Mouse (Mus musculus): Measurements from ENCODE around the gene Mreg. TPM values are rescaled to one million over a fixed set of nuclear protein-coding genes. Genes with fewer than 3 reads are reported as not detected.
"Not testable (repeated sequence)": the region's sequence is repeated elsewhere in the genome, so short reads cannot be mapped to it uniquely, and the experiment has no call there.

Gene Mreg
- polyA plus RNA-seq, 1 experiment from 2014 or later, result 1.4 TPM

DNA sequence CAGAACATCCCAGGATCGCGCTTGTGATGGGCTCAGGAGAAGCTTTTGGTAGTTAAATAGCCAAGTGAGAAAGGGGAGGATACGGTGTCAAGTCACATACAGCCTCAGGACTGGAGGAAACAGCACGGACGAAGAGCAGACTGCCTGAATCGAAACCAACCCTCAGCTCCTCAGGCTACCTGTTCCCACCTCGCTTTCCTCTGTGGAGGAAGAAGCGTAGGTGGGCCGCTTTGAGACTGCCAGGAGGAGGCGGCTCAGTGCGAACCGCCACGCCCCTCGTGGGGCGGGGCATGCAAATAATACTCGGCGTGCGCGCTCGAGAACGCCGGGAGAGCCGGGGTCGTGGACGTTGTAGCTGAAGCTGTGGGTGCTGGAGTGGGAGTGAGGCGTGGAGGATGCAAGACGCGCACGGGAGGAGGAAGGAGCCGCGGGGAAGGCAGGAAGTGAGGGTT lies 13.6 kb upstream of the Mreg start:
- H3K27ac ChIP-seq; H3K9me3 ChIP-seq; H3K4me1 ChIP-seq (replicated peaks); H3K36me3 ChIP-seq: not testable (repeated sequence)
- Histone ChIP-seq H3K4me2 (replicated peaks) (peak overlapping the region; percentile 62), H3K4me3 (replicated peaks) (peak overlapping the region; percentile 43), H3K27me3 (peaks cover 31% of the 10 kb centered on the region), H3K9ac (replicated peaks) (peak overlapping the region; percentile 39; the same call in 1 of the 2 replicates)
- 1% methylated on average over 25 of the region's 31 CpGs for WGBS
- peak; percentile 91 for ATAC-seq

DNA sequence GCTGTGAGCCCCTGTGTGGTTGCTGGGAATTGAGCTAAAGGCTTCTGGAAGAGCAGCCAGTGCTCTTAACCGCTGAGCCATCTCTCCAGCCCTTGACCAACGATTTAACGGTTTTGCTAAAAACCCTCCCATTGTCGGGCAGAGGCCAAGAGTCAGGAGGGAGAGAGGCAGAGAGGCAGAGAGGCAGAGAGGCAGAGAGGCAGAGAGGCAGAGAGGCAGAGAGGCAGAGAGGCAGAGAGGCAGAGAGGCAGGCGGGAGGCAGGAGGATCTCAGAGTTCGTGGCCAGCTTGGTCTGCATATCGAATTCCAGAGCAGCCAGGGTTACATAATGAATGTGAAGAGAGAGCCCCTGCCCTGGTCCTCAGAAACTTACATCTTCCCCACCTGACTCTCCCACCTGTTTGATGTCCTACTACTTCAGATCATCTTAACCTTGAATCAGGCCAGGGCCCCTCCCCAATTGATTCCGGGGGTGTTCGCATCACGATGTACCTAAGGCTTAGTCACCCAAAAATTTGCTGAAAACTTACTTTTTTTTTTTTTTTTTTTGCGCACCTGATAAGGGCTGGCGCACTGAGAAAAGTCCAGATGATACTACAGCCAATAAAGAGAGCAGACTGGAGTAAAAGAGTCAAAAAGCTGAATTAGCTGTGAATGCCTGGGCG lies 13.1 kb upstream of the Mreg start:
- Histone ChIP-seq H3K27me3 (peaks cover 31% of the 10 kb centered on the region), H3K4me3 (replicated peaks) (peak overlapping the region; percentile 43), H3K9ac (replicated peaks) (peak overlapping the region; percentile 39; the same call in 1 of the 2 replicates), H3K4me1 (replicated peaks) (no peaks in the 10 kb centered on the region), H3K27ac (no peak overlapping the region), H3K4me2 (replicated peaks) (peak overlapping the region; percentile 62), H3K36me3 (no peaks in the 10 kb centered on the region), H3K9me3 (no peaks in the 10 kb centered on the region)
- ATAC-seq, result no peak
- 4% methylated on average over 13 of the region's 13 CpGs for WGBS

GRCm38 (mm10) chr1:72220008-72220407 lies 7.9 kb upstream of the Mreg start:
- no peak overlapping the region for H3K4me3 ChIP-seq (replicated peaks)
- ATAC-seq, result no peak
- H3K27ac ChIP-seq, result no peak overlapping the region
- H3K9ac ChIP-seq (replicated peaks), result no peak overlapping the region
- WGBS, result 11% methylated on average over 4 of the region's 4 CpGs
- H3K36me3 ChIP-seq, result no peaks in the 10 kb centered on the region
- no peaks in the 10 kb centered on the region for H3K4me1 ChIP-seq (replicated peaks)
- no peaks in the 10 kb centered on the region for H3K9me3 ChIP-seq
- no peak overlapping the region for H3K4me2 ChIP-seq (replicated peaks)
- H3K27me3 ChIP-seq, result peaks cover 22% of the 10 kb centered on the region

- no peak for ATAC-seq
- Histone ChIP-seq H3K27ac (no peak overlapping the region), H3K36me3 (no peaks in the 10 kb centered on the region), H3K4me3 (replicated peaks) (no peak overlapping the region), H3K4me2 (replicated peaks) (no peak overlapping the region), H3K9me3 (no peaks in the 10 kb centered on the region), H3K4me1 (replicated peaks) (no peaks in the 10 kb centered on the region), H3K9ac (replicated peaks) (no peak overlapping the region), H3K27me3 (peaks cover 13% of the 10 kb centered on the region)
- 51% methylated on average over 2 of the region's 2 CpGs for WGBS
Observed at GRCm38 (mm10) chr1:72219116-72219515, 7.0 kb upstream of the Mreg start.

GRCm38 (mm10) chr1:72218626-72219025 lies 6.5 kb upstream of the Mreg start:
- no peaks in the 10 kb centered on the region for H3K4me1 ChIP-seq (replicated peaks)
- H3K27ac ChIP-seq, result no peak overlapping the region
- no peaks in the 10 kb centered on the region for H3K36me3 ChIP-seq
- WGBS, result 84% methylated on average over 2 of the region's 2 CpGs
- H3K4me3 ChIP-seq (replicated peaks), result no peak overlapping the region
- ATAC-seq, result no peak
- H3K9me3 ChIP-seq, result no peaks in the 10 kb centered on the region
- H3K27me3 ChIP-seq, result peaks cover 10% of the 10 kb centered on the region; the same call in 1 of the 2 replicates
- H3K9ac ChIP-seq (replicated peaks), result no peak overlapping the region
- H3K4me2 ChIP-seq (replicated peaks), result no peak overlapping the region

GRCm38 (mm10) chr1:72216761-72217160 lies 4.7 kb upstream of the Mreg start:
- WGBS, result 88% methylated on average over 7 of the region's 7 CpGs
- Histone ChIP-seq H3K4me1 (replicated peaks) (peaks cover 4% of the 10 kb centered on the region; the same call in 1 of the 2 replicates), H3K27me3 (peaks cover 2% of the 10 kb centered on the region; the same call in 1 of the 2 replicates), H3K4me3 (replicated peaks) (no peak overlapping the region), H3K27ac (no peak overlapping the region), H3K9ac (replicated peaks) (no peak overlapping the region), H3K36me3 (no peaks in the 10 kb centered on the region), H3K9me3 (no peaks in the 10 kb centered on the region), H3K4me2 (replicated peaks) (no peak overlapping the region)
- no peak for ATAC-seq

- Histone ChIP-seq H3K27me3 (peaks cover 11% of the 10 kb centered on the region; the same call in 1 of the 2 replicates), H3K9ac (replicated peaks) (no peak overlapping the region), H3K36me3 (no peaks in the 10 kb centered on the region), H3K4me1 (replicated peaks) (peaks cover 14% of the 10 kb centered on the region), H3K4me2 (replicated peaks) (no peak overlapping the region), H3K27ac (no peak overlapping the region), H3K4me3 (replicated peaks) (no peak overlapping the region), H3K9me3 (no peaks in the 10 kb centered on the region)
- 77% methylated on average over 4 of the region's 4 CpGs for WGBS
- no peak for ATAC-seq
Observed at GRCm38 (mm10) chr1:72215174-72215573, 3.1 kb upstream of the Mreg start.

DNA sequence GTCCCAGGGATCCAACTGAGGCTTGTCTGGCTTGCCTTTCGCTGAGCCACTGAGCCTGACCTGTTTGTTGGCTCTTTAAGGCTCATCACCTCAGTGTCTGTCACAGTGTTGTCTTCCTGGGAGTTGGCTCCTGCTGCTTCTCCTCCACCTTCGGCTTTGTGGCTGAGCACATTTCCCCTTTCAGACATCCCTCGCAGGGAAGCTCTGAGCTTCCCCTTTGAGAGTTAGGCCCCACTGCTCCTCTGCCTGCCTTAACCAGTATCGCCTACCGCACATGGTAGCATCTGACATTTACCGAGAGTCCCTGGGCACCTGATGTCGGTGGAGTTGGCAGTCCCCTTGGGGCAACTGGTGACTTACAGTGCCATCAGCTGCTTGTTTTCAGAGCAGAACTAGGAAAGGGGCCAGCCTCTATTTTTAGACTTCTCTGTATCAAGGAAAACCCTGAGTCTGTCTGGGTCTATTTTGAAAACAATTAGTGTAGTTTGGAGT lies 2.4 kb upstream of the Mreg start:
- no peak for ATAC-seq
- Histone ChIP-seq H3K9ac (replicated peaks) (no peak overlapping the region), H3K27ac (no peak overlapping the region), H3K4me1 (replicated peaks) (peaks cover 14% of the 10 kb centered on the region), H3K9me3 (no peaks in the 10 kb centered on the region), H3K27me3 (peaks cover 16% of the 10 kb centered on the region; the same call in 1 of the 2 replicates), H3K36me3 (no peaks in the 10 kb centered on the region), H3K4me2 (replicated peaks) (no peak overlapping the region), H3K4me3 (replicated peaks) (no peak overlapping the region)
- WGBS, result 66% methylated on average over 7 of the region's 7 CpGs

DNA sequence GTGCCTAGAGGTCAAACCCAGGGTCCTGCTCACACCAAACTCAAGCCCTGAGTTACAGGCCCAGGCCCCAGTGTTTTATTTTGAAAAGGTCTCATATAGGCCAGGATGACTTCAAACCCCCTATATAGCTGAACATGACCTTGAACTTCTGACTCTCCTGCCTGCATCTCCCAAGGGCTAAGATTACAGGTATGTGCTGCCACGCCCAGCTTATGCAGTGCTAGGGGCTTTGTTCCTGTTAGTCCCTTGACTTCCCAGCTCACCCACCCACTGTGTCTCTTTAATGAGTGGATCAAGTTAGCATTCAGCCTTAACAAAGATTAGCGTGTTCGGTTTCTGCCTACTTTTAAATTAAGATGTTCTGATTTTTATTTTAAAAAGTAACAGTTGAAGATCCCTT lies 1.8 kb upstream of the Mreg start:
- WGBS, result 89% methylated on average over 3 of the region's 3 CpGs
- H3K27me3 ChIP-seq, result peaks cover 18% of the 10 kb centered on the region; the same call in 1 of the 2 replicates
- H3K36me3 ChIP-seq, result no peaks in the 10 kb centered on the region
- H3K9ac ChIP-seq (replicated peaks), result no peak overlapping the region
- no peak overlapping the region for H3K27ac ChIP-seq
- H3K9me3 ChIP-seq, result no peaks in the 10 kb centered on the region
- H3K4me2 ChIP-seq (replicated peaks), result no peak overlapping the region
- no peak for ATAC-seq
- H3K4me1 ChIP-seq (replicated peaks), result peaks cover 14% of the 10 kb centered on the region
- no peak overlapping the region for H3K4me3 ChIP-seq (replicated peaks)

- H3K27ac ChIP-seq, result no peak overlapping the region
- WGBS, result 27% methylated on average over 17 of the region's 17 CpGs
- no peak for ATAC-seq
- no peaks in the 10 kb centered on the region for H3K36me3 ChIP-seq
- H3K4me3 ChIP-seq (replicated peaks), result peak overlapping the region; percentile 74
- no peaks in the 10 kb centered on the region for H3K9me3 ChIP-seq
- H3K4me1 ChIP-seq (replicated peaks), result peaks cover 14% of the 10 kb centered on the region
- peak overlapping the region; percentile 80 for H3K9ac ChIP-seq (replicated peaks)
- peak overlapping the region; percentile 99 for H3K4me2 ChIP-seq (replicated peaks)
- H3K27me3 ChIP-seq, result peaks cover 18% of the 10 kb centered on the region; the same call in 1 of the 2 replicates
Observed at GRCm38 (mm10) chr1:72210803-72211679, 1.1 kb downstream of the Mreg start.

- H3K4me3 ChIP-seq (replicated peaks), result no peak overlapping the region
- H3K4me2 ChIP-seq (replicated peaks), result no peak overlapping the region
- peaks cover 14% of the 10 kb centered on the region for H3K4me1 ChIP-seq (replicated peaks)
- 93% methylated on average over 5 of the region's 5 CpGs for WGBS
- peaks cover 15% of the 10 kb centered on the region; the same call in 1 of the 2 replicates for H3K27me3 ChIP-seq
- H3K36me3 ChIP-seq, result no peaks in the 10 kb centered on the region
- H3K27ac ChIP-seq, result no peak overlapping the region
- ATAC-seq, result no peak
- H3K9me3 ChIP-seq, result no peaks in the 10 kb centered on the region
- H3K9ac ChIP-seq (replicated peaks), result no peak overlapping the region
Observed at GRCm38 (mm10) chr1:72208095-72208494, 4.0 kb downstream of the Mreg start.

- no peak overlapping the region for H3K4me2 ChIP-seq (replicated peaks)
- no peak for ATAC-seq
- no peaks in the 10 kb centered on the region for H3K9me3 ChIP-seq
- WGBS, result 74% methylated on average over 3 of the region's 3 CpGs
- H3K36me3 ChIP-seq, result no peaks in the 10 kb centered on the region
- 0 out of 2 replicates have a peak, but pooled peaks cover 7% of the 10 kb centered on the region for H3K27me3 ChIP-seq
- H3K9ac ChIP-seq (replicated peaks), result no peak overlapping the region
- no peak overlapping the region for H3K27ac ChIP-seq
- no peak overlapping the region for H3K4me3 ChIP-seq (replicated peaks)
- no peaks in the 10 kb centered on the region for H3K4me1 ChIP-seq (replicated peaks)
Observed at GRCm38 (mm10) chr1:72205113-72205512, 7.0 kb downstream of the Mreg start.

Data from midbrain, embryonic 13.5 days (tissue).